Mouse (Mus musculus) right cerebral cortex, adult 2 months (tissue): ENCODE data around the gene Ppp1r35.

Experiments
- DNase-seq, 2 experiments: peaks; one replicate each; pipeline ENCODE4 v3.0.0; 2021 to 2022; ENCODE audit warnings: low spot score in 2 of 2

The Ppp1r35 gene

GRCm38 (mm10) chr5:137782776-137783522 is 4.3 kb downstream of the Ppp1r35 start:
- no peak for DNase-seq

- no peak for DNase-seq
Measured at GRCm38 (mm10) chr5:137783901-137784540, 5.4 kb downstream of the Ppp1r35 start.

GRCm38 (mm10) chr5:137784546-137784945 is 5.9 kb downstream of the Ppp1r35 start:
- DNase-seq: no peak

GRCm38 (mm10) chr5:137785164-137786031 is 6.7 kb downstream of the Ppp1r35 start:
- DNase-seq: peak; percentile 43 to 53

GRCm38 (mm10) chr5:137786109-137786942 is 7.7 kb downstream of the Ppp1r35 start:
- peak; percentile 99 for DNase-seq

- DNase-seq: peak; percentile 94 to 97
Measured at GRCm38 (mm10) chr5:137787151-137787928, 8.7 kb downstream of the Ppp1r35 start, which contains the start of the genes Mepce and Zcwpw1. Mepce (minus strand) TSS chr5:137787655. Zcwpw1 (plus strand) TSS chr5:137787798.

- no peak for DNase-seq
Measured at GRCm38 (mm10) chr5:137788171-137788570, 9.5 kb downstream of the Ppp1r35 start.

- no peak for DNase-seq
Measured at GRCm38 (mm10) chr5:137788946-137789531, 10.4 kb downstream of the Ppp1r35 start.

GRCm38 (mm10) chr5:137791553-137791952 is 12.9 kb downstream of the Ppp1r35 start:
- no peak for DNase-seq

- no peak for DNase-seq
Measured at GRCm38 (mm10) chr5:137796606-137797005, 18.0 kb downstream of the Ppp1r35 start.

GRCm38 (mm10) chr5:137800917-137801316 is 22.3 kb downstream of the Ppp1r35 start:
- no peak for DNase-seq

- no peak for DNase-seq
Measured at GRCm38 (mm10) chr5:137806158-137806557, 27.5 kb downstream of the Ppp1r35 start.

- no peak for DNase-seq
Measured at GRCm38 (mm10) chr5:137808316-137808715, 29.7 kb downstream of the Ppp1r35 start.

- DNase-seq: no peak
Measured at GRCm38 (mm10) chr5:137817466-137818222, 39.0 kb downstream of the Ppp1r35 start.

GRCm38 (mm10) chr5:137822126-137822525 is 43.5 kb downstream of the Ppp1r35 start:
- no peak for DNase-seq

- DNase-seq: no peak
Measured at GRCm38 (mm10) chr5:137822602-137823001, 44.0 kb downstream of the Ppp1r35 start.

GRCm38 (mm10) chr5:137823455-137824045 is 44.9 kb downstream of the Ppp1r35 start:
- DNase-seq: no peak

GRCm38 (mm10) chr5:137825030-137825429 is 46.4 kb downstream of the Ppp1r35 start:
- no peak for DNase-seq

- no peak for DNase-seq
Measured at GRCm38 (mm10) chr5:137825971-137826370, 47.3 kb downstream of the Ppp1r35 start.
